Mouse (Mus musculus): ENCODE measurements at regions not wholly inside any gene's neighbourhood (a gene's known extent, or its start where the extent isn't known, plus 50 kb on each side); places are given as distances from the start of the nearest gene placed in this dataset.

- TF ChIP-seq GATA1 (IDR thresholded peaks at IDR 0.05; ENCODE audit: borderline replicate concordance, low read length), result no peak
- no peak for TF ChIP-seq FLI1 (IDR thresholded peaks at IDR 0.05; ENCODE audit: low read length)
Observed at GRCm38 (mm10) chr10:9074916-9075315, 189.0 kb upstream of the Sash1 start.

All from megakaryocyte, embryonic 14.5 days (primary cell).